Mouse (Mus musculus) ES-Bruce4 (cell line): ENCODE data around the gene Akap13.

Experiments used
- CTCF ChIP-seq: IDR thresholded peaks from one replicate; pipeline ENCODE4 v1.8.1; 2011; ENCODE audit warnings: low read depth, low read length
- EP300 ChIP-seq: IDR thresholded peaks from 2 replicates; pipeline ENCODE4 v1.6.1; 2011; ENCODE audit warnings: low read depth, low read length; ENCODE audit not compliant: insufficient read depth
- POLR2A ChIP-seq: IDR thresholded peaks from one replicate; pipeline ENCODE4 v1.8.1; 2011; ENCODE audit warnings: low read length; ENCODE audit not compliant: insufficient read depth

DNA sequence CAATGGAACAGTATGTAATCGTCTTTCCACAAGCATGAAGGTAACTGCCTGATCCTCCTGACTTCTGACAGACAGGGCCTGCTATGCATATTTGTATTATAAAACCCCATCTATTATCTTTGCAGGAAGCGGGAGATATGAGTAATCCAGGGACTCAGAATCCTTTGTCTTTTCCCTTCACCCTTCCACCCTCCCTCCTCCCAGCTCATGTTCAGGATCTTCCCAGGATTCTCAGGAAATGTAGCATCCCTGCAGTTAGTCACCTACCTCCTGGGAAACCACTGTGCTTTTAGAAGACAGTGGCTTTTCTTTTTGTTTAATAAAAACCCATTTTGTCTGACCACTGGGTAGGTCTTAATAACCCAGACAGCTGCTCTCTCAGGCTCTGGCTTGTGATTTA is 256.1 kb downstream of the Akap13 start:
- TF ChIP-seq CTCF (no peak), POLR2A (no peak), EP300 (no peak)
